Mouse (Mus musculus) MEL (cell line): ENCODE measurements around the gene C2.

ENCODE experiments used
- CHD2 ChIP-seq: IDR thresholded peaks from 2 replicates; pipeline ENCODE4 v1.6.1; 2011; ENCODE audit warnings: low read length, improper control_type of control experiment
- CTCF ChIP-seq, 3 experiments: IDR thresholded peaks in 2 of 3; conservative IDR thresholded peaks in 1 of 3; 2 replicates each; pipeline ENCODE4 v1.5.1; 2011 to 2012; ENCODE audit warnings: low read length in 3 of 3, low read depth in 2 of 3, mild to moderate bottlenecking in 2 of 3, improper control_type of control experiment in 1 of 3, inconsistent platforms in 1 of 3, mixed read lengths in 1 of 3, moderate library complexity in 1 of 3; ENCODE audit not compliant: control insufficient read depth in 1 of 3, insufficient read depth in 1 of 3, poor library complexity in 1 of 3, severe bottlenecking in 1 of 3
- EP300 ChIP-seq, 2 experiments: IDR thresholded peaks; 2 replicates each; pipeline ENCODE4 v1.6.1; 2011; ENCODE audit warnings: improper control_type of control experiment in 2 of 2, low read length in 2 of 2, low read depth in 1 of 2, mild to moderate bottlenecking in 1 of 2
- ETS1 ChIP-seq: IDR thresholded peaks from 2 replicates; pipeline ENCODE4 v1.6.1; 2012; ENCODE audit warnings: low read depth, mild to moderate bottlenecking, inconsistent platforms, low read length, improper control_type of control experiment, moderate library complexity
- GATA1 ChIP-seq: IDR thresholded peaks from 2 replicates; pipeline ENCODE4 v1.6.1; 2011; ENCODE audit warnings: low read depth, low read length, improper control_type of control experiment
- KAT2A ChIP-seq: conservative IDR thresholded peaks from 2 replicates; pipeline ENCODE4 v1.6.1; 2012; ENCODE audit warnings: low read depth, low read length, improper control_type of control experiment, inconsistent platforms
- MAFK ChIP-seq: IDR thresholded peaks from 2 replicates; pipeline ENCODE4 v1.6.1; 2011; ENCODE audit warnings: low read depth, mild to moderate bottlenecking, low read length, improper control_type of control experiment, borderline replicate concordance
- POLR2A ChIP-seq, 2 experiments: IDR thresholded peaks; 2 replicates each; pipeline ENCODE4 v1.6.1; 2011 to 2012; ENCODE audit warnings: low read length in 2 of 2, mild to moderate bottlenecking in 2 of 2, control low read depth in 1 of 2, improper control_type of control experiment in 1 of 2, low read depth in 1 of 2, moderate library complexity in 1 of 2; ENCODE audit not compliant: control insufficient read depth in 1 of 2, insufficient read depth in 1 of 2, poor library complexity in 1 of 2
- POLR2AphosphoS5 ChIP-seq: IDR thresholded peaks from 2 replicates; pipeline ENCODE4 v1.6.1; 2012; ENCODE audit warnings: low read depth, borderline replicate concordance, mild to moderate bottlenecking, inconsistent platforms, low read length, moderate library complexity, mixed read lengths
- UBTF ChIP-seq: IDR thresholded peaks from 2 replicates; pipeline ENCODE4 v1.6.1; 2012; ENCODE audit warnings: low read depth, mild to moderate bottlenecking, inconsistent platforms, low read length, improper control_type of control experiment, moderate library complexity, borderline replicate concordance; ENCODE audit not compliant: insufficient read depth

GRCm38 (mm10) chr17:34865981-34866380 lies 32.1 kb downstream of the C2 start:
- no peak for TF ChIP-seq POLR2A (IDR thresholded peaks at IDR 0.05; ENCODE audit: control insufficient read depth in 1 of 2, insufficient read depth in 1 of 2, low read depth in 1 of 2, low read length in 2 of 2, poor library complexity in 1 of 2)
- no peak for TF ChIP-seq KAT2A
- no peak for TF ChIP-seq GATA1
- TF ChIP-seq CTCF (IDR thresholded peaks at IDR 0.05 in 2 of 3, conservative IDR thresholded peaks at IDR 0.05 in 1 of 3; ENCODE audit: control insufficient read depth in 1 of 3, insufficient read depth in 1 of 3, low read depth in 2 of 3, low read length in 3 of 3, poor library complexity in 1 of 3, severe bottlenecking in 1 of 3) = no peak
- TF ChIP-seq EP300 (IDR thresholded peaks at IDR 0.05; ENCODE audit: low read depth in 1 of 2, low read length in 2 of 2) = no peak
- no peak for TF ChIP-seq CHD2
- no peak for TF ChIP-seq ETS1
- TF ChIP-seq UBTF = no peak
- TF ChIP-seq MAFK = no peak
- no peak for TF ChIP-seq POLR2AphosphoS5
